Mouse (Mus musculus): ENCODE measurements at regions not wholly inside any gene's neighbourhood (a gene's known extent, or its start where the extent isn't known, plus 50 kb on each side); places are given as distances from the start of the nearest gene placed in this dataset.

GRCm38 (mm10) chr9:116241290-116241689, 66.1 kb upstream of the Tgfbr2 start:
- ATAC-seq (ENCODE audit: insufficient number of reproducible peaks, low FRiP score, low TSS enrichment, low read depth) = no peak
- Histone ChIP-seq H3K27ac (replicated peaks; ENCODE audit: low read depth, low read length) (no peak overlapping the region), H3K36me3 (ENCODE audit: control insufficient read depth, insufficient read depth, low read length) (no peaks in the 10 kb centered on the region), H3K4me1 (ENCODE audit: control insufficient read depth, insufficient read depth, low read length) (no peaks in the 10 kb centered on the region), H3K27me3 (ENCODE audit: control insufficient read depth, insufficient read depth, low read length) (no peaks in the 10 kb centered on the region), H3K4me2 (ENCODE audit: low read depth, severe bottlenecking) (no peak overlapping the region), H3K9me3 (ENCODE audit: control insufficient read depth, low read length) (no peaks in the 10 kb centered on the region), H3K9ac (ENCODE audit: low read length) (no peak overlapping the region), H3K4me3 (ENCODE audit: low read depth, low read length) (no peak overlapping the region)
- DNase-seq (ENCODE audit: low spot score) = no peak
- 86% methylated on average over 10 of the region's 10 CpGs for WGBS

GRCm38 (mm10) chr9:116236836-116237235, 61.7 kb upstream of the Tgfbr2 start:
- Histone ChIP-seq H3K27ac (replicated peaks; ENCODE audit: low read depth, low read length) (no peak overlapping the region), H3K9ac (ENCODE audit: low read length) (no peak overlapping the region), H3K36me3 (ENCODE audit: control insufficient read depth, insufficient read depth, low read length) (no peaks in the 10 kb centered on the region), H3K4me1 (ENCODE audit: control insufficient read depth, insufficient read depth, low read length) (no peaks in the 10 kb centered on the region), H3K27me3 (ENCODE audit: control insufficient read depth, insufficient read depth, low read length) (no peaks in the 10 kb centered on the region), H3K4me3 (ENCODE audit: low read depth, low read length) (no peak overlapping the region), H3K4me2 (ENCODE audit: low read depth, severe bottlenecking) (no peak overlapping the region), H3K9me3 (ENCODE audit: control insufficient read depth, low read length) (no peaks in the 10 kb centered on the region)
- ATAC-seq (ENCODE audit: insufficient number of reproducible peaks, low FRiP score, low TSS enrichment, low read depth) (no peak), DNase-seq (ENCODE audit: low spot score) (no peak)

GRCm38 (mm10) chr9:116234170-116234569, 59.0 kb upstream of the Tgfbr2 start:
- H3K4me3 ChIP-seq (ENCODE audit: low read depth, low read length) = no peak overlapping the region
- H3K27ac ChIP-seq (replicated peaks; ENCODE audit: low read depth, low read length) = no peak overlapping the region
- no peak for ATAC-seq (ENCODE audit: insufficient number of reproducible peaks, low FRiP score, low TSS enrichment, low read depth)
- no peak overlapping the region for H3K9ac ChIP-seq (ENCODE audit: low read length)
- no peaks in the 10 kb centered on the region for H3K36me3 ChIP-seq (ENCODE audit: control insufficient read depth, insufficient read depth, low read length)
- no peaks in the 10 kb centered on the region for H3K27me3 ChIP-seq (ENCODE audit: control insufficient read depth, insufficient read depth, low read length)
- H3K4me1 ChIP-seq (ENCODE audit: control insufficient read depth, insufficient read depth, low read length) = no peaks in the 10 kb centered on the region
- no peak for DNase-seq (ENCODE audit: low spot score)
- no peaks in the 10 kb centered on the region for H3K9me3 ChIP-seq (ENCODE audit: control insufficient read depth, low read length)
- no peak overlapping the region for H3K4me2 ChIP-seq (ENCODE audit: low read depth, severe bottlenecking)
- WGBS = 94% methylated on average over 7 of the region's 7 CpGs

GRCm38 (mm10) chr9:116232386-116232785, 57.2 kb upstream of the Tgfbr2 start:
- Histone ChIP-seq H3K9me3 (ENCODE audit: control insufficient read depth, low read length) (no peaks in the 10 kb centered on the region), H3K27ac (replicated peaks; ENCODE audit: low read depth, low read length) (no peak overlapping the region), H3K4me3 (ENCODE audit: low read depth, low read length) (no peak overlapping the region), H3K9ac (ENCODE audit: low read length) (no peak overlapping the region), H3K4me1 (ENCODE audit: control insufficient read depth, insufficient read depth, low read length) (no peaks in the 10 kb centered on the region), H3K27me3 (ENCODE audit: control insufficient read depth, insufficient read depth, low read length) (no peaks in the 10 kb centered on the region), H3K4me2 (ENCODE audit: low read depth, severe bottlenecking) (no peak overlapping the region), H3K36me3 (ENCODE audit: control insufficient read depth, insufficient read depth, low read length) (no peaks in the 10 kb centered on the region)
- no peak for ATAC-seq (ENCODE audit: insufficient number of reproducible peaks, low FRiP score, low TSS enrichment, low read depth)
- 86% methylated on average over 10 of the region's 10 CpGs for WGBS
- no peak for DNase-seq (ENCODE audit: low spot score)

GRCm38 (mm10) chr9:116231351-116232311, 56.5 kb upstream of the Tgfbr2 start:
- Histone ChIP-seq H3K4me2 (ENCODE audit: low read depth, severe bottlenecking) (no peak overlapping the region), H3K27ac (replicated peaks; ENCODE audit: low read depth, low read length) (no peak overlapping the region)

GRCm38 (mm10) chr9:116230346-116230745, 55.2 kb upstream of the Tgfbr2 start:
- 87% methylated on average over 7 of the region's 7 CpGs for WGBS
- H3K9ac ChIP-seq (ENCODE audit: low read length) = no peak overlapping the region
- no peaks in the 10 kb centered on the region for H3K27me3 ChIP-seq (ENCODE audit: control insufficient read depth, insufficient read depth, low read length)
- DNase-seq (ENCODE audit: low spot score) (no peak), ATAC-seq (ENCODE audit: insufficient number of reproducible peaks, low FRiP score, low TSS enrichment, low read depth) (no peak)
- H3K4me3 ChIP-seq (ENCODE audit: low read depth, low read length) = no peak overlapping the region
- no peaks in the 10 kb centered on the region for H3K9me3 ChIP-seq (ENCODE audit: control insufficient read depth, low read length)
- no peaks in the 10 kb centered on the region for H3K4me1 ChIP-seq (ENCODE audit: control insufficient read depth, insufficient read depth, low read length)
- no peaks in the 10 kb centered on the region for H3K36me3 ChIP-seq (ENCODE audit: control insufficient read depth, insufficient read depth, low read length)
- H3K27ac ChIP-seq (replicated peaks; ENCODE audit: low read depth, low read length) = no peak overlapping the region
- H3K4me2 ChIP-seq (ENCODE audit: low read depth, severe bottlenecking) = no peak overlapping the region

More at GRCm38 (mm10) chr9:116231351-116232311, 56.5 kb upstream of the Tgfbr2 start:
- no peak for DNase-seq (ENCODE audit: low spot score)
- H3K36me3 ChIP-seq (ENCODE audit: control insufficient read depth, insufficient read depth, low read length) = no peaks in the 10 kb centered on the region
- H3K27me3 ChIP-seq (ENCODE audit: control insufficient read depth, insufficient read depth, low read length) = no peaks in the 10 kb centered on the region
- WGBS = 92% methylated on average over 16 of the region's 16 CpGs
- no peak overlapping the region for H3K4me3 ChIP-seq (ENCODE audit: low read depth, low read length)
- no peaks in the 10 kb centered on the region for H3K4me1 ChIP-seq (ENCODE audit: control insufficient read depth, insufficient read depth, low read length)
- no peak for ATAC-seq (ENCODE audit: insufficient number of reproducible peaks, low FRiP score, low TSS enrichment, low read depth)
- no peak overlapping the region for H3K9ac ChIP-seq (ENCODE audit: low read length)
- no peaks in the 10 kb centered on the region for H3K9me3 ChIP-seq (ENCODE audit: control insufficient read depth, low read length)

GRCm38 (mm10) chr9:116228443-116228842, 53.3 kb upstream of the Tgfbr2 start:
- DNase-seq (ENCODE audit: low spot score) = no peak
- Histone ChIP-seq H3K9me3 (ENCODE audit: control insufficient read depth, low read length) (no peaks in the 10 kb centered on the region), H3K36me3 (ENCODE audit: control insufficient read depth, insufficient read depth, low read length) (no peaks in the 10 kb centered on the region), H3K4me1 (ENCODE audit: control insufficient read depth, insufficient read depth, low read length) (no peaks in the 10 kb centered on the region), H3K4me2 (ENCODE audit: low read depth, severe bottlenecking) (no peak overlapping the region), H3K27me3 (ENCODE audit: control insufficient read depth, insufficient read depth, low read length) (no peaks in the 10 kb centered on the region), H3K27ac (replicated peaks; ENCODE audit: low read depth, low read length) (no peak overlapping the region), H3K9ac (ENCODE audit: low read length) (no peak overlapping the region), H3K4me3 (ENCODE audit: low read depth, low read length) (no peak overlapping the region)
- no peak for ATAC-seq (ENCODE audit: insufficient number of reproducible peaks, low FRiP score, low TSS enrichment, low read depth)
- 42% methylated on average over 9 of the region's 9 CpGs for WGBS

GRCm38 (mm10) chr9:116227738-116228137, 52.6 kb upstream of the Tgfbr2 start:
- Histone ChIP-seq H3K4me1 (ENCODE audit: control insufficient read depth, insufficient read depth, low read length) (no peaks in the 10 kb centered on the region), H3K27me3 (ENCODE audit: control insufficient read depth, insufficient read depth, low read length) (no peaks in the 10 kb centered on the region), H3K4me2 (ENCODE audit: low read depth, severe bottlenecking) (no peak overlapping the region), H3K9ac (ENCODE audit: low read length) (no peak overlapping the region), H3K36me3 (ENCODE audit: control insufficient read depth, insufficient read depth, low read length) (no peaks in the 10 kb centered on the region), H3K27ac (replicated peaks; ENCODE audit: low read depth, low read length) (no peak overlapping the region), H3K4me3 (ENCODE audit: low read depth, low read length) (no peak overlapping the region), H3K9me3 (ENCODE audit: control insufficient read depth, low read length) (no peaks in the 10 kb centered on the region)
- 53% methylated on average over 7 of the region's 7 CpGs for WGBS
- no peak for DNase-seq (ENCODE audit: low spot score)
- no peak for ATAC-seq (ENCODE audit: insufficient number of reproducible peaks, low FRiP score, low TSS enrichment, low read depth)

All from limb, embryonic 11.5 days (tissue).